Mouse (Mus musculus): ENCODE results near the gene Mmp21.

DNA sequence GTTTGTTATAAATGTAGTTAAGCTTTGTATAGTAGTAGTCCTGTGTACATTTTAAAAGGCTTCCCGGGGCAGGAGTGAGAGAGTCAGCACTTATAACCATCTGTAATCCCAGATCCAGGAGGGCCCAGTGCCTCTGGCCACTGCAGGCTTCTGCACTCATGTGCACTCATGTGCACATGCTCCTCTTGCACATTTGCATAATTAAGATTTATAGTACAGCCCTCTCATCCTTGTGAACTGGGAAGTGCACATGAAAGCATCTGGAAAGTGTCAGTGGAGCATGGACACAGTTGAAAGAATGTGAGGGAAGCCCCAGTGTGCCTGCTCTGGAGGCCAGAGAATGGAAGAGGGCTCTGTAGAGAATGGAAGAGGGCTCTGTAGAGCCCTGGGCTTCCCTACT is 17.4 kb downstream of the Mmp21 start:
- TF ChIP-seq CTCF (IDR thresholded peaks at IDR 0.05; ENCODE audit: low read depth) = no peak
- no peak for TF ChIP-seq EP300 (IDR thresholded peaks at IDR 0.05; ENCODE audit: low read depth)

Data from liver, postnatal 0 days (tissue).